Mouse (Mus musculus) adrenal gland, adult (tissue): ENCODE measurements at regions not wholly inside any gene's neighbourhood (a gene's known extent, or its start where the extent isn't known, plus 50 kb on each side); places are given as distances from the start of the nearest gene placed in this dataset.

ENCODE experiments used
- DNase-seq, 2 experiments: peaks; one replicate each; pipeline ENCODE4 v3.0.0; 2022 to 2023; ENCODE audit warnings: low spot score in 1 of 2; ENCODE audit not compliant: inconsistent age in 2 of 2

DNA sequence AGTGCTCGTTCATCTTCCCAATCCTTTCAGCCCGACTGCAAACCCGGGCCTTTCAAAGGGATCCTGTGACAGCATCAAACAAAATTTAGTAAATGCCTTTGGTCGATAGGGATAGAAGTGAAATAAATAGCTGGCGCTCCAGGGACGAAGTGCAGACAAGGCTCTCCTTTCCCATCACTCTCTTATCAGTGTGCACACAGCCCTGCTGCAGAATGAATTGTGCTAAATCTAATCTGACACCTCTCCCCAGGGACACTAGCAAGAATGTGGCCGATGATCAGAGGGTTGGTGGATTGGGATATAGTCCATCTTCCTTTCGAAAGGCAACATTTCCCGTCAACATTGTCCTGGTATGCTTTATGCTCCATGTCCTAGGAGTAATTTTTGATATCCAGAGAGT is 1372.9 kb upstream of the Tenm4 start:
- no peak for DNase-seq

- no peak for DNase-seq
Observed at GRCm38 (mm10) chr7:94841197-94841596, 1329.8 kb upstream of the Tenm4 start.

- DNase-seq = no peak
Observed at GRCm38 (mm10) chr7:94851360-94851759, 1319.7 kb upstream of the Tenm4 start.

- DNase-seq = no peak
Observed at GRCm38 (mm10) chr7:94856636-94857035, 1314.4 kb upstream of the Tenm4 start.

DNA sequence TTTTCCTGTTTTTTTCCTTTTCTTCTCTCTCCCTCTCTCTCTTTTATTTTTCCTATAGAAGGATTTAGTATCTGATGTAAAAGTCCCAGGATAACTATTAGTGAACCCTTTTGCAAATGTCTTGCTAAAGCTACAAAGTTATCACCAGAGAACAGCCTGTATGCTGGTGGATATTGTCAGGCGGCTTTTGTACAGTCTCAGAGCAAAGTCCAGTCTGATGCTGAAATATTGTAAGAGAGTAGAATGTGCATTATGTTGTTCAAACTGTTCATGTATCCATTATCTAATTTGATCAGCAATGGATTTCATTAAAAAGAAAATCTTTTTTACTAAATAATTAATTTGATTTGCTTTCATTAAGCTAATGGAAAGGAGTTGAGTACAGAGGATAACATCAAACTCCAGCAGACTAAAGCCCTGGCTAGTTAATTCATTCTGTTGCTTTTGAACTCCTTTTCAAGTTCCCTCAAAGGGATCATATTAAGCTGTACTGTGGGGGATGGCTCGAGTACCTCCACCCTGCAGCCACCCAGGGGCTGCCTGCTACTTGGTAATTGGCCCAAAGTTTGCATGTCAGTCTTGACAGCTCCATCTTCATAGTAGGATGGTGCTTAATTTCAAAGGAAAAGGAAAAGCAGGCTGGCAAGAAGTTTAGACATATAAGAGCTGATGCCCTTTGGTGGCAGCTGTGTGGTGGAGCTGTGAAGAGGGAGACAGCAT is 1280.2 kb upstream of the Tenm4 start:
- no peak for DNase-seq

GRCm38 (mm10) chr7:94898088-94898487 is 1273.0 kb upstream of the Tenm4 start:
- DNase-seq = no peak

DNA sequence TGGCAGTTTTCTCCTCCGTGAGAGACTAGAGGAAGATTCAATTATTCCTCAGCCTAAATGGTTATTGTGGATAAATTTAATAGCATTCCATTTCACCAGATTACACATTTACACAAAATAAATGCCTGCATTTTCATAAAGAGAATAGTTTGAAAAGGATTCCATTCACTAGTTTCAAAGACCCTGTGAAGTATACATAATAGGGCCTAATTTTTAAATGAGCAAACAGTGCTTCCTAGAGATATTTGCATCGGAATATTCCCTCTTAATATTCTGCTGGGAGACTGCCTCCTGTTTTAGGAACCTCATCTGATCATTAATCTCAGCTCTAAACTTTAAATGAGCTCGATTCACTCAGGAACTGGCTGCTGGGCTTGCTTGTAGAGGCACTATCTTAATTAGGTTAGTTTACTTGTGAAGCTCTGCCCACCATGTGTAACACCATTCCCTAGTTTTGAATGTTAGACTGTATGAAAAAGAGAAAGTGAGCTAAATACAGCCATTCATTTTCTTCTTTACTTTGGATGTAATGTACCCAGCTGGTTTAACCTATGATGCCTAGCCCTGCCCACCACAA is 1244.4 kb upstream of the Tenm4 start:
- no peak for DNase-seq

DNA sequence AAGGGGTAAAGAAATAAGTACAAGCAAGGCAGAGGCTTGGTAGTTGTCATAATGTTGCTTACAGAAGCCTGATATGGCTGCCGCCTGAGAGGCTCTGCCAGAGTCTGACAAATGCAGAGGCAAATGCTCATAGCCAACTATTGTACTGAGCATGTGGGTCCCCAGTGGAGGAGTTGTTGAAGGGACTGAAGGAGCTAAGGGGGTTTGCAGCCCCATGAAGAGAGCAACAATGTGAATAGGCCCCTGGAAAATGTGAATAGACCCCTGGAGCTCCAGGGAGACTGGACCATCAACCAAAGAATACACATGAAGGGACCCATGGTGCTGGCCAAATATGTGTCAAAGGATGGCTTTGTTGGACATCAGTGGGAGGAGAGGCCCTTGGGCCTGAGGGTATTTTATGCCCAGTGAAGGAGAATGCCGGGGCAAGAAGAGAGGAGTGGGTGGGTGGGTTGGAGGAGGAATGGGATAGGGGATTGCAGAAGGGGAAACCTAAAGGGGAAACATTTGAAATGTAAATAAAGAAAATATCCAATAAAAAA is 1207.2 kb upstream of the Tenm4 start:
- DNase-seq = no peak

DNA sequence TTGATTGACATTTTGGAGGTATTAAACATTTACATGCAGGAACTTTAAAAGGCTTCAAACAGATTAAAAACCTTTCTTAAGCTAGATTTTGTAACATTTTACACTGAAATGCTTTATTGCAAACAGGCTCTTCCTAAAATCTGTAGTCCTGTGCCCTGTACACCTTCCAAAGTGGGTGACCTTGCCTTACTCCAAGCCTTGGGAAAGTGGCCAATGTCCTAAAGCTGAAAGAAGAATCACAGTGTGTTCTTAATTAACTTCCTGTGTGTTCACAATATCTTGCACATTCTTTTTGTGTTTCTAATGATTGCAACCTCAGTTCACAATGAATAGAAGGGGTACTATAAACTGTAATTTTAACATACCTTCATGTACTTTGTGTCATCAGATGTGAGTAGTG is 1203.4 kb upstream of the Tenm4 start:
- DNase-seq = peak; percentile 40 to 72

- DNase-seq = peak in 1 of 2 experiments; percentile 43
Observed at GRCm38 (mm10) chr7:94975037-94975775, 1195.8 kb upstream of the Tenm4 start.

GRCm38 (mm10) chr7:94996258-94996657 is 1174.8 kb upstream of the Tenm4 start:
- no peak for DNase-seq

DNA sequence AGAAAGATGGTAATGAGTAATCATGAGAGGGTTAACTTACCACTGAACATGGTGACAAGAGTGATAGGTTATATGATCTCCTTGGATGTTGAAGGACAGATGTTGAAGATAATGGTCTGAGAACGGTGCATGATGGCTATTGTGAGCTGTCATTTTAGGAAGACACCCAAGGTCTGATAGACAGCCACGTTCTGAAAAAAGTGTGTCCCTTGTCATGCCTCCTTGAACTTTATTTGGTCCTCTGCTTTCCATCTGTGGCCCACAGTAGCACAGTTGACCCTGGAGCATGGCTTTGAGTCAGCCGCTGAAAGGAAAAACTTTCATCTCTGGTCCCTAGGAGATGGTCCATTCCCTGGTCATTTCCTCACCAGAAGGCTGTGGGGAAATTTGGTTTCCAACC is 1166.9 kb upstream of the Tenm4 start:
- DNase-seq = peak; percentile 22 to 82

DNA sequence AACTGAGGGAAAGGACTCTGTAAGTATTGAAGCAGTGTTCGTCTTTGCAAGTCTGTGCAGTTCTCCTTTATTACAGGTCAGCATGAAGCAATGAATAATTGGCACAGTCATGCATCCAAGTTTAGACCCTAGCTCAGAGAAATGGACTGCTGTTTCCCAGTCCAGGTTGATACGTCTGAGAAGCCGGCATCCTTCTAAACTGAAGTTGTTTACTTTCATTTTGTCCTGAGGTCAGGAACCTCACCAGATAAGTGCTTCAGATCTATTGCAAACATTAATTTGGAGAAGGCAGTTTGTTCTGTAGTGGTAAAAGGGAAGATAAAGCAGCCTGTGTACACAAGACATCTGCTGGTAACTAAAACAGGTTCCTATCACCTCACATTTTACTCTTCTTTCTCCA is 1165.6 kb upstream of the Tenm4 start:
- peak in 1 of 2 experiments; percentile 52 for DNase-seq

DNA sequence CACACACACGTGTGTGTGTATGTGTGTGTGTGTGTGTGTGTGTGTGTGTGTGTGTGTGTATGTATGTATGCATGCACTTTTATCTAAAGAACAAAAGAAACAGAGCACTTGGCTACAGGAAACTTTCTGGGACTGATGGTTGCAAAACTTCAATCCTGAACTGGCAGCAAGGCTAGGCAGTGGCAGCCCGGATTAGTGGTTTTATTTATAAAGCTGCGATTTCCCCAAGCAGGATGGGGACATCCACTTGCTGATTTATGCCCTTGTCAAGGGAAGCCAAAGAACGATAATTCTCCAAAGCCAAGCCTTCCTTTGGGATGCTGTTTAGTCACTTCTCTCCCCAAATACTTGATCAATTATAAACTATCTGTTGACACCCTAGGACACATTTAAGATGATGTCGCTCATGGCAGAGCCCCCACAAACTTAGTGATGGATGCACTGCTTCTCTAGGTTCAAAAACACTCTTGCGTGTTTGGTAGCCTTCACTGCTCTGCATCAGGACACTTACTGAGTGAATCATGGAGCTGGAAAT is 1162.1 kb upstream of the Tenm4 start:
- DNase-seq = peak; percentile 60 to 91

DNA sequence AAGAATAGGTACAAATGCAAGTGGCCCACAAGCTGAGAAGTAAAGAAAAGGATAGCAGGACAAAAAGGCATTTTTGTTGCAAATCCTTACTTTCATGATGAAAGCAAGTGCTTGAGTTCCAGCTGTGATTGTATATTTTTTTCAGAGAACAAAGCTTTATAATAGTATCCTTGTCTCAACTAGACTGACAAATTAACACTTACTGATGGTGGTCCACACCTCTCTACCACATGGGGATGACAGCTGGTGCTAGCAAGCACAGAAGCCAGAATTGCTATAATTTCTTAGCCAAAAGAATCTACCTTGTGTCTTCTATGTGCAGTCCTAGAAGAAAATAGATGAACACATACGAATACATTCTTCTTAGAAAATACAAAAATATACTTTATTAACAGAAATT is 1150.8 kb upstream of the Tenm4 start:
- no peak for DNase-seq

DNA sequence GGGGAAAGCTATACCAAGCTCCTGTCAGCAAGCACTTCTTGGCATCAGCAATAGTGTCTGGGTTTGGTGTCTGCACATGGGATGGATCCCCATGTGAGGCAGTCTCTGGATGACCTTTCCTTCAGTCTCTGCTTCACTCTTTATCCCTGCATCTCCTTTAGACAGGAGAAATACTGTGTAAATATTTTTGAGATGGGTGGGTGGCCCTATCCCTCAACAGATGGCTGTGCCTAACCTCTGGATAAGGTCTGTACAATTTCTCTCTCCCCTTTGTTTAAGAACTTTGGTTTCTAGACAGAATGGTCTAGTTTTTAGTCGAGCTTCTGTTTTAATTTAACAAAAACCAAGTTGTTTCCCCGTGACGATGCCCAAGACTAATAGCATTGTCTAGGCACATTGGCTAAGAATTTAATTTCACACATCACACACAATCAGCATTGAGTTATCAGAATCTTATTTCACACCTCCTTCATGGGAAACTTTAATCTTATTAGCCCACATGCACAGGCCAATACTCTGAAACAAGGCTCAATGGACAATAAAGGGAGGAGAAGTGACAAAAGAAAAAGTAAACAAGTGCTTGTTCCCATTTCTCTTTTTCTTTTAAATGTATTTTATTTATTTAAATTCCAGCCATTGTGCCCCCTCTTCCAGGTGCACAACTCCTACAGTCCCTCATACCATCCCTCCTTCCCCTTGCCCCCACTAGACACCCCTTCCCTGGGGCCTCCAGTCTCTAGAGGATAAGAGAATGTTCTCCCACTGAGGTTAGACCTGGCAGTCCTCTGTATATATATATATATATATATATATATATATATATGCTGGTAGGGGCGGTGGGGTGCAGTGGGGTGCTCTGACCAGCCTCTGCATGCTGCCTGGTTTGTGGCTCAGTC is 1142.9 kb upstream of the Tenm4 start:
- no peak for DNase-seq
